Mouse (Mus musculus) E14TG2a.4 (cell line): ENCODE data around the gene Pars2.
A peak's percentile ranks its signal among the peaks of the same experiment; 100 is the strongest.

Experiments used
- H3K27me3 ChIP-seq: 2 replicates; pipeline ENCODE4 v1.6.1; 2014; ENCODE audit warnings: low read length, control low read depth; ENCODE audit not compliant: insufficient read depth
- H3K36me3 ChIP-seq: 2 replicates; pipeline ENCODE4 v1.6.1; 2014; ENCODE audit warnings: low read length, control low read depth; ENCODE audit not compliant: insufficient read depth
- H3K4me1 ChIP-seq: replicated peaks from 2 replicates; pipeline ENCODE4 v1.6.1; 2014; ENCODE audit warnings: low read depth, low read length, control low read depth
- H3K4me3 ChIP-seq: replicated peaks from 2 replicates; pipeline ENCODE4 v1.5.1; 2014; ENCODE audit warnings: mild to moderate bottlenecking, low read length
- H3K9me3 ChIP-seq: 2 replicates; pipeline ENCODE4 v1.6.1; 2014; ENCODE audit warnings: low read length, control low read depth
- CTCF ChIP-seq: conservative IDR thresholded peaks from 2 replicates; pipeline ENCODE4 v1.5.1; 2014; ENCODE audit warnings: low read length
- NANOG ChIP-seq: IDR thresholded peaks from 2 replicates; pipeline ENCODE4 v1.6.1; 2014; ENCODE audit warnings: borderline replicate concordance, low read length, mixed read lengths
- POU5F1 ChIP-seq: IDR thresholded peaks from 2 replicates; pipeline ENCODE4 v1.6.1; 2014; ENCODE audit warnings: low read length, borderline replicate concordance

Pars2 gene

DNA sequence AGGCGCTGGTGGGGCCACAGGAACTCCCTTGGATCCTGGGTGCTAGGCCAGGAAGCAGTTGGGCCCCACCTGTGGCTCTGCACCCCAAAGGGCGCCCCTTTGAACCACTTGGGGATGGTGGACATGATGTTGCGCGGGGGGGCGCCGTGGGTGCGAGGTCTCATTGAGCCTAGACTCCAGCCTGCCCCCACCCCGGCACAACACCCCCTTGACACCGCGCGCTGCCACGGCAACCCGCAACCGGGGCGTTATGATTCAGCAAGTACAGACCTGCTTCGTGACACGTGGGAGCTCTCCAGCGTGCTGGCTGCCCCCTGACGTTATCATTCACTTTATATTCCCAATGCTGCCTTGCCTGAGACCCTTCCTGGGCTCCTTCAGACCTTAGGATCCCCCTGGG, 33.8 kb upstream of the Pars2 start, which contains the start of gene Lexm:
Lexm (minus strand) TSS at position 186 of the 400 bp plus-strand sequence.
- H3K4me3 ChIP-seq: peak within 1 kb of the TSS; percentile 74
- H3K27me3 ChIP-seq: peaks cover 7% of the 10 kb centered on the region
- H3K9me3 ChIP-seq: no peaks in the 10 kb centered on the region
- no peak for TF ChIP-seq NANOG
- TF ChIP-seq CTCF: no peak
- no peak for TF ChIP-seq POU5F1
- no peaks in the 10 kb centered on the region for H3K36me3 ChIP-seq
- peaks cover 67% of the 10 kb centered on the region for H3K4me1 ChIP-seq

DNA sequence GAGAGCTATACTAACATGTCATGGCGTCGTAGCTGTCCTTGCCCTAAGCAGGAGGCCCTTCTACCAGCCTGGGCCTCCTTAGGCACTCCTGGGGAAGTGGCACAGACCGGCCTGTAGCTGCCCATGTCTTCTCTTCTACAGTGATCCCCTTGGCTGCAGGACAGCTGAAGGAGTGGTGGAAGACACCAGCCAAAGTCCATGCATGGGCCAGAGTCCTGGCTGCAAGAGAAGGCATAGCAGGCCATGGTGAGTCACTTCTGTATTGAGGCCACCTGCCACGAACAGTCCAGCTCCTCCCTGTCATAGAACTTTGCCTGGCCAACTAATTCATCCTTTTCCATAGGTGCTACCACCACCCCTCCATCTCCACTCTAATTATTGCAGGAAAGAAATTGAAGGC, 32.0 kb upstream of the Pars2 start:
- no peaks in the 10 kb centered on the region for H3K9me3 ChIP-seq
- H3K27me3 ChIP-seq: peaks cover 25% of the 10 kb centered on the region
- H3K36me3 ChIP-seq: no peaks in the 10 kb centered on the region
- peaks cover 66% of the 10 kb centered on the region for H3K4me1 ChIP-seq
- TF ChIP-seq NANOG (no peak), POU5F1 (no peak), CTCF (no peak)
- no peak overlapping the region for H3K4me3 ChIP-seq

DNA sequence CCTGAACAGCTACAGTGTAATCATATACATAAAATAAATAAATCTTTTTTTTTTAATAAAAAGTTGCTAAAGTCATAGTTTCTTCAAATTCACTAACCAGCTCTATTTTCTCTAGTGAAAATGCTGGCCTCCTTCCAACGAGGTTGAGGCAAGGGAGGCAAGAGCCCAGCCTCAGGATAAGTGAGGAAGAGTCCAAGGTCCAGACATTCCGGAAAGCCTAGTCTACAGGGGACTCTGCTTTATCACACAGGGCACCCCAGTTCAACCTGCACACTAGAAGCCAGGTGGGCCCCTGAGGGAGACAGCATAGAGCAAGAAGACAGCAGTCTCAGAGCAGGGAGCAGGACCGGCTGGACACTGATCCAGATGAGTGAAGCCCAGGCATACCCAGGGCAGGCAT, 29.4 kb upstream of the Pars2 start:
- H3K4me1 ChIP-seq: peaks cover 52% of the 10 kb centered on the region
- TF ChIP-seq CTCF (no peak), NANOG (no peak), POU5F1 (no peak)
- no peaks in the 10 kb centered on the region for H3K9me3 ChIP-seq
- peaks cover 46% of the 10 kb centered on the region for H3K27me3 ChIP-seq
- H3K4me3 ChIP-seq: no peak overlapping the region
- no peaks in the 10 kb centered on the region for H3K36me3 ChIP-seq

- Histone ChIP-seq H3K9me3 (no peaks in the 10 kb centered on the region), H3K27me3 (peaks cover 47% of the 10 kb centered on the region), H3K4me1 (peaks cover 48% of the 10 kb centered on the region), H3K36me3 (no peaks in the 10 kb centered on the region), H3K4me3 (peak within 1 kb of the TSS; percentile 79)
- TF ChIP-seq NANOG: no peak
- no peak for TF ChIP-seq POU5F1
- no peak for TF ChIP-seq CTCF
These were observed 28.8 kb upstream of the Pars2 start, which contains the start of gene Ttc22 for GRCm38 (mm10) chr4:106622030-106622493. Gene Ttc22, plus strand, starts transcription at chr4:106622432.

- TF ChIP-seq POU5F1 (no peak), CTCF (no peak), NANOG (no peak)
- Histone ChIP-seq H3K36me3 (no peaks in the 10 kb centered on the region), H3K4me3 (peak overlapping the region; percentile 79), H3K9me3 (no peaks in the 10 kb centered on the region), H3K27me3 (peaks cover 52% of the 10 kb centered on the region), H3K4me1 (peaks cover 48% of the 10 kb centered on the region)
These were observed 28.2 kb upstream of the Pars2 start for GRCm38 (mm10) chr4:106622712-106623111.

DNA sequence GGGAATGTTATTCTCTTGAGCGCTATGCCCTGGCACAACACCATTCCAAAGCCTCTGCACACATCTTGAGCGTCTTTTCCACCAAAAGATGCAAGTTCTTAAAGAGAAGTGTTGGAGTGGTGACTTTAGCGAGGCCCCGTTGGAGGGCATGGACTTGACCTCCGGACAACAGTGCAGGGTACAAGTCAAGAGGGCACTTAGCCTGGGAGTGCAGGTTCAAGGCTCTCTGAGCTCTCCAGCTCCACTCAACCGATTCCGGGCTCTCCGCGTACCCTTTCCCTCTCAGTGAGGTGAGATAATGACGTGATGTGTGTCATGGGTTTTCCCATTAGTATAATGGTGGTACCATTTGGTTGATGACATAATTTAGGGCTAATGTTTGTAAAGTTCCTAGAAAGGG, 26.6 kb upstream of the Pars2 start:
- H3K9me3 ChIP-seq: no peaks in the 10 kb centered on the region
- H3K27me3 ChIP-seq: peaks cover 56% of the 10 kb centered on the region
- TF ChIP-seq POU5F1 (no peak), CTCF (no peak), NANOG (no peak)
- no peaks in the 10 kb centered on the region for H3K36me3 ChIP-seq
- no peak overlapping the region for H3K4me3 ChIP-seq
- H3K4me1 ChIP-seq: peaks cover 60% of the 10 kb centered on the region

- H3K9me3 ChIP-seq: no peaks in the 10 kb centered on the region
- TF ChIP-seq NANOG (no peak), CTCF (no peak), POU5F1 (no peak)
- H3K27me3 ChIP-seq: peaks cover 41% of the 10 kb centered on the region
- H3K36me3 ChIP-seq: no peaks in the 10 kb centered on the region
- H3K4me1 ChIP-seq: peaks cover 57% of the 10 kb centered on the region
- H3K4me3 ChIP-seq: no peak overlapping the region
These were observed 23.1 kb upstream of the Pars2 start for GRCm38 (mm10) chr4:106627809-106628208.

- H3K27me3 ChIP-seq: peaks cover 35% of the 10 kb centered on the region
- H3K36me3 ChIP-seq: no peaks in the 10 kb centered on the region
- H3K9me3 ChIP-seq: no peaks in the 10 kb centered on the region
- H3K4me1 ChIP-seq: peaks cover 50% of the 10 kb centered on the region
- TF ChIP-seq CTCF (no peak), POU5F1 (no peak), NANOG (no peak)
- H3K4me3 ChIP-seq: no peak overlapping the region
These were observed 22.1 kb upstream of the Pars2 start for GRCm38 (mm10) chr4:106628650-106629360.

DNA sequence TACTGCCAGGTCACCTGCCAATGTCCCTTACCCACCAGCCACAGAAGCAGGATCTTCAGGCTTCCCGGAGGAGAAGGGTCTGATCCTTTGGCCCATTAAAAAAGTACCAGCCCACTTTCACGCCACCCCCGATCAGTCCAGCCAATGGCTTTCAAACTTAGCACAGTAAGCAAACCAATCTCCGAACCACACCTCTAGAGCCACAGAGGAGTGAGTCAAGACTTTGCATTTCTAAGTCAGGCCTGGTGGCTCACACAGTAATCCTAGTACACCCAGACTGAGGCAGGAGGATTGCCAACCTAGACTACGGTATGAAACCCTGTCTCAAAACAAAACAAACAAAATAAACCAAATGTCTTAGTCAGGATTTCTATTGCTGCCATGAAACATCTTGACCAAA, 21.5 kb upstream of the Pars2 start:
- H3K9me3 ChIP-seq: no peaks in the 10 kb centered on the region
- TF ChIP-seq POU5F1 (no peak), NANOG (no peak), CTCF (no peak)

More for the DNA sequence above, 21.5 kb upstream of the Pars2 start:
- Histone ChIP-seq H3K36me3 (no peaks in the 10 kb centered on the region), H3K4me1 (peaks cover 50% of the 10 kb centered on the region), H3K4me3 (no peak overlapping the region), H3K27me3 (peaks cover 29% of the 10 kb centered on the region)
